Mouse (Mus musculus) liver, adult 2 months (tissue): Measurements from ENCODE around the gene Tmem145.

ENCODE experiments used
- CTCF ChIP-seq: fragments of 200-500 bp; IDR thresholded peaks from 2 replicates; pipeline ENCODE4 v1.5.1; 2011; ENCODE audit warnings: low read depth, low read length, control low read depth
- POLR2A ChIP-seq: fragments of 200-500 bp; IDR thresholded peaks from 2 replicates; pipeline ENCODE4 v1.6.1; 2011; ENCODE audit warnings: low read length, control low read depth; ENCODE audit not compliant: insufficient read depth; ENCODE audit errors: extremely low read depth

DNA sequence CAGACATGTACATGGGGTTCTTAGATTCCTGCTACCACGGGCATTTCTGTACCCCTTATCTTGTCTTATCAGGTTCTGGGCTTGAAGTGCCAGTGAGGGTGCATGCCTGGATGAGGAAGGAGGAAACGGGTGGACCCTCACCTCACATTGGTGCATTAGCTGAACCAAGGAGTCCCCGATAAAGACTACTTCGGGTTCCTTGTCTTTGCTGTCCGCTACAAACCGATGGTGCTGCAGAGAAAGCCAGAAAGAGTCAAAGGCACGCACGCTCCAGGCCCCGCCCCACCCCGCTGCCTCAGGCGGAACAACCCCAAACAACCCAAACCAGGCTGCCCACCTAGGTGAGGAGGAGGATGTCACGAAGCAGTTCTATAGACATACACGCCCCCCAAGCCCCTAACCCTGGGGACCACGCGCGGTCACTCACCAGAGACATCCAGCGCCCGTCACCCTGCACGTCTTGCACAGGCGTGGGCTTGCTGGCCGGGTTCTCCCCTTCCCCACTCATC lies 8.9 kb upstream of the Tmem145 start:
- TF ChIP-seq POLR2A, result no peak
- TF ChIP-seq CTCF, result no peak
